Mouse (Mus musculus): ENCODE measurements at regions not wholly inside any gene's neighbourhood (a gene's known extent, or its start where the extent isn't known, plus 50 kb on each side); places are given as distances from the start of the nearest gene placed in this dataset.

- H3K4me3 ChIP-seq: no peak overlapping the region
- ATAC-seq (ENCODE audit: insufficient number of reproducible peaks, insufficient read depth, low FRiP score, low TSS enrichment, low read depth): no peak
- no peaks in the 10 kb centered on the region for H3K27me3 ChIP-seq
- H3K9ac ChIP-seq: no peak overlapping the region
- H3K4me1 ChIP-seq: no peaks in the 10 kb centered on the region
- no peaks in the 10 kb centered on the region for H3K9me3 ChIP-seq
- H3K4me2 ChIP-seq: no peak overlapping the region
- no peaks in the 10 kb centered on the region for H3K36me3 ChIP-seq
- WGBS: 87% methylated on average over 1 of the region's 1 CpGs
- no peak overlapping the region for H3K27ac ChIP-seq
These were observed 1456.2 kb upstream of the Adam24 start for GRCm38 (mm10) chr8:39218716-39219115.

- Histone ChIP-seq H3K27me3 (no peaks in the 10 kb centered on the region), H3K4me1 (no peaks in the 10 kb centered on the region), H3K9me3 (no peaks in the 10 kb centered on the region), H3K4me2 (no peak overlapping the region), H3K9ac (no peak overlapping the region), H3K27ac (no peak overlapping the region), H3K36me3 (no peaks in the 10 kb centered on the region), H3K4me3 (no peak overlapping the region)
- no peak for ATAC-seq (ENCODE audit: insufficient number of reproducible peaks, insufficient read depth, low FRiP score, low TSS enrichment, low read depth)
These were observed 1447.6 kb upstream of the Adam24 start for GRCm38 (mm10) chr8:39227239-39227638.

GRCm38 (mm10) chr8:39268970-39269497, 1405.8 kb upstream of the Adam24 start:
- Histone ChIP-seq H3K9ac (no peak overlapping the region), H3K4me1 (no peaks in the 10 kb centered on the region), H3K27me3 (no peaks in the 10 kb centered on the region), H3K4me3 (no peak overlapping the region), H3K4me2 (no peak overlapping the region), H3K36me3 (no peaks in the 10 kb centered on the region), H3K27ac (no peak overlapping the region), H3K9me3 (no peaks in the 10 kb centered on the region)
- 70% methylated on average over 5 of the region's 5 CpGs for WGBS
- ATAC-seq (ENCODE audit: insufficient number of reproducible peaks, insufficient read depth, low FRiP score, low TSS enrichment, low read depth): no peak

GRCm38 (mm10) chr8:39297548-39298306, 1377.2 kb upstream of the Adam24 start:
- 17% methylated on average over 12 of the region's 12 CpGs for WGBS
- H3K36me3 ChIP-seq: no peaks in the 10 kb centered on the region
- no peak overlapping the region for H3K9ac ChIP-seq
- no peak overlapping the region for H3K4me3 ChIP-seq
- no peaks in the 10 kb centered on the region for H3K27me3 ChIP-seq
- no peak overlapping the region for H3K27ac ChIP-seq
- H3K4me2 ChIP-seq: peak overlapping the region; percentile 38
- ATAC-seq (ENCODE audit: insufficient number of reproducible peaks, insufficient read depth, low FRiP score, low TSS enrichment, low read depth): no peak
- H3K9me3 ChIP-seq: no peaks in the 10 kb centered on the region
- peaks cover 2% of the 10 kb centered on the region; the same call in 1 of the 2 replicates for H3K4me1 ChIP-seq

GRCm38 (mm10) chr8:39303742-39304336, 1371.0 kb upstream of the Adam24 start:
- Histone ChIP-seq H3K9me3 (no peaks in the 10 kb centered on the region), H3K4me3 (no peak overlapping the region), H3K9ac (no peak overlapping the region), H3K36me3 (no peaks in the 10 kb centered on the region), H3K4me1 (no peaks in the 10 kb centered on the region), H3K4me2 (no peak overlapping the region), H3K27me3 (no peaks in the 10 kb centered on the region), H3K27ac (no peak overlapping the region)
- ATAC-seq (ENCODE audit: insufficient number of reproducible peaks, insufficient read depth, low FRiP score, low TSS enrichment, low read depth): no peak
- 82% methylated on average over 6 of the region's 6 CpGs for WGBS

- no peaks in the 10 kb centered on the region for H3K36me3 ChIP-seq
- no peak overlapping the region for H3K4me2 ChIP-seq
- WGBS: 54% methylated on average over 3 of the region's 3 CpGs
- H3K4me1 ChIP-seq: peaks cover 4% of the 10 kb centered on the region; the same call in 1 of the 2 replicates
- no peak overlapping the region for H3K4me3 ChIP-seq
- no peaks in the 10 kb centered on the region for H3K9me3 ChIP-seq
- H3K9ac ChIP-seq: no peak overlapping the region
- no peak for ATAC-seq (ENCODE audit: insufficient number of reproducible peaks, insufficient read depth, low FRiP score, low TSS enrichment, low read depth)
- H3K27me3 ChIP-seq: no peaks in the 10 kb centered on the region
- H3K27ac ChIP-seq: no peak overlapping the region
These were observed 1361.0 kb upstream of the Adam24 start for GRCm38 (mm10) chr8:39313854-39314253.

GRCm38 (mm10) chr8:39315521-39316233, 1359.2 kb upstream of the Adam24 start:
- Histone ChIP-seq H3K36me3 (no peaks in the 10 kb centered on the region), H3K27me3 (no peaks in the 10 kb centered on the region), H3K4me1 (peaks cover 4% of the 10 kb centered on the region; the same call in 1 of the 2 replicates), H3K27ac (no peak overlapping the region), H3K9ac (no peak overlapping the region), H3K4me3 (no peak overlapping the region), H3K4me2 (no peak overlapping the region), H3K9me3 (no peaks in the 10 kb centered on the region)
- ATAC-seq (ENCODE audit: insufficient number of reproducible peaks, insufficient read depth, low FRiP score, low TSS enrichment, low read depth): no peak
- 72% methylated on average over 10 of the region's 10 CpGs for WGBS

- no peak overlapping the region for H3K27ac ChIP-seq
- 33% methylated on average over 4 of the region's 4 CpGs for WGBS
- no peak for ATAC-seq (ENCODE audit: insufficient number of reproducible peaks, insufficient read depth, low FRiP score, low TSS enrichment, low read depth)
- peaks cover 4% of the 10 kb centered on the region; the same call in 1 of the 2 replicates for H3K4me1 ChIP-seq
- no peak overlapping the region for H3K4me3 ChIP-seq
- H3K9me3 ChIP-seq: no peaks in the 10 kb centered on the region
- no peaks in the 10 kb centered on the region for H3K36me3 ChIP-seq
- H3K27me3 ChIP-seq: no peaks in the 10 kb centered on the region
- H3K9ac ChIP-seq: no peak overlapping the region
- H3K4me2 ChIP-seq: no peak overlapping the region
These were observed 1358.7 kb upstream of the Adam24 start for GRCm38 (mm10) chr8:39316234-39316568.

GRCm38 (mm10) chr8:39329378-39329777, 1345.5 kb upstream of the Adam24 start:
- no peak overlapping the region for H3K4me2 ChIP-seq
- no peak overlapping the region for H3K27ac ChIP-seq
- no peaks in the 10 kb centered on the region for H3K9me3 ChIP-seq
- ATAC-seq (ENCODE audit: insufficient number of reproducible peaks, insufficient read depth, low FRiP score, low TSS enrichment, low read depth): no peak
- no peak overlapping the region for H3K9ac ChIP-seq
- no peaks in the 10 kb centered on the region for H3K36me3 ChIP-seq
- H3K4me1 ChIP-seq: no peaks in the 10 kb centered on the region
- no peak overlapping the region for H3K4me3 ChIP-seq
- WGBS: 88% methylated on average over 1 of the region's 1 CpGs
- no peaks in the 10 kb centered on the region for H3K27me3 ChIP-seq

- WGBS: 58% methylated on average over 3 of the region's 3 CpGs
- no peak overlapping the region for H3K9ac ChIP-seq
- no peaks in the 10 kb centered on the region for H3K9me3 ChIP-seq
- H3K27ac ChIP-seq: no peak overlapping the region
- no peaks in the 10 kb centered on the region for H3K4me1 ChIP-seq
- no peak for ATAC-seq (ENCODE audit: insufficient number of reproducible peaks, insufficient read depth, low FRiP score, low TSS enrichment, low read depth)
- H3K36me3 ChIP-seq: no peaks in the 10 kb centered on the region
- H3K4me3 ChIP-seq: no peak overlapping the region
- no peak overlapping the region for H3K4me2 ChIP-seq
- H3K27me3 ChIP-seq: no peaks in the 10 kb centered on the region
These were observed 1330.1 kb upstream of the Adam24 start for GRCm38 (mm10) chr8:39344731-39345130.

GRCm38 (mm10) chr8:39346471-39346870, 1328.4 kb upstream of the Adam24 start:
- H3K27me3 ChIP-seq: no peaks in the 10 kb centered on the region
- no peak overlapping the region for H3K27ac ChIP-seq
- no peak overlapping the region for H3K4me3 ChIP-seq
- ATAC-seq (ENCODE audit: insufficient number of reproducible peaks, insufficient read depth, low FRiP score, low TSS enrichment, low read depth): no peak
- H3K4me1 ChIP-seq: no peaks in the 10 kb centered on the region
- 85% methylated on average over 1 of the region's 1 CpGs for WGBS
- no peaks in the 10 kb centered on the region for H3K36me3 ChIP-seq
- no peak overlapping the region for H3K4me2 ChIP-seq
- no peak overlapping the region for H3K9ac ChIP-seq
- no peaks in the 10 kb centered on the region for H3K9me3 ChIP-seq

GRCm38 (mm10) chr8:39348956-39349355, 1325.9 kb upstream of the Adam24 start:
- Histone ChIP-seq H3K9me3 (no peaks in the 10 kb centered on the region), H3K4me2 (no peak overlapping the region), H3K27me3 (no peaks in the 10 kb centered on the region), H3K4me3 (no peak overlapping the region), H3K27ac (no peak overlapping the region), H3K9ac (no peak overlapping the region), H3K36me3 (no peaks in the 10 kb centered on the region), H3K4me1 (no peaks in the 10 kb centered on the region)
- ATAC-seq (ENCODE audit: insufficient number of reproducible peaks, insufficient read depth, low FRiP score, low TSS enrichment, low read depth): no peak
- 69% methylated on average over 3 of the region's 3 CpGs for WGBS

Data from embryonic facial prominence, embryonic 13.5 days (tissue).